Mouse (Mus musculus) left cerebral cortex, adult 11 months (tissue): ENCODE data around the gene Snx14.

ENCODE experiments used
- DNase-seq: peaks from one replicate; pipeline ENCODE4 v3.0.0; 2022; ENCODE audit warnings: low spot score

The Snx14 gene

GRCm38 (mm10) chr9:88342701-88343100 lies 96.1 kb downstream of the Snx14 start:
- no peak for DNase-seq

GRCm38 (mm10) chr9:88342241-88342640 lies 96.5 kb downstream of the Snx14 start:
- DNase-seq: no peak

- DNase-seq: no peak
These were observed 97.9 kb downstream of the Snx14 start for GRCm38 (mm10) chr9:88340819-88341218.

GRCm38 (mm10) chr9:88335839-88336238 lies 102.9 kb downstream of the Snx14 start:
- DNase-seq: no peak

- DNase-seq: no peak
These were observed 106.3 kb downstream of the Snx14 start for GRCm38 (mm10) chr9:88332447-88332846.

- no peak for DNase-seq
These were observed 108.4 kb downstream of the Snx14 start for GRCm38 (mm10) chr9:88330316-88330715.

- DNase-seq: no peak
These were observed 109.5 kb downstream of the Snx14 start for GRCm38 (mm10) chr9:88329166-88329748.

- DNase-seq: no peak
These were observed 110.1 kb downstream of the Snx14 start for GRCm38 (mm10) chr9:88328666-88329065.

GRCm38 (mm10) chr9:88326930-88327901 lies 111.5 kb downstream of the Snx14 start, which contains the start of gene Nt5e:
Gene Nt5e, plus strand, starts transcription at chr9:88327197.
- peak; percentile 50 for DNase-seq
